Mouse (Mus musculus) MEL (cell line): Measurements from ENCODE around the gene Gcnt2. TPM values are rescaled to one million over a fixed set of nuclear protein-coding genes. Genes with fewer than 3 reads are reported as not detected.

Source experiments
- DNase-seq: peaks from one replicate; pipeline ENCODE4 v3.0.0; 2011; ENCODE audit warnings: low read depth, low spot score
- H3K27ac ChIP-seq: 2 replicates; pipeline ENCODE4 v1.5.1; 2012; ENCODE audit warnings: low read depth, mild to moderate bottlenecking, control low read depth, low read length, moderate library complexity; ENCODE audit not compliant: control insufficient read depth
- H3K27me3 ChIP-seq, 2 experiments: fragments of 150-350 bp in 1 of 2; sonication (generic) in 1 of 2; 2 replicates each; pipeline ENCODE4 v1.6.1; 2012; ENCODE audit warnings: low read length in 2 of 2, mild to moderate bottlenecking in 2 of 2, improper control_type of control experiment in 1 of 2, moderate library complexity in 1 of 2; ENCODE audit not compliant: insufficient read depth in 2 of 2, control insufficient read depth in 1 of 2
- H3K36me3 ChIP-seq, 2 experiments: 2 replicates each; pipeline ENCODE4 v1.6.1; 2012 to 2014; ENCODE audit warnings: low read length in 2 of 2, improper control_type of control experiment in 1 of 2, inconsistent platforms in 1 of 2, mild to moderate bottlenecking in 1 of 2; ENCODE audit not compliant: insufficient read depth in 2 of 2, control insufficient read depth in 1 of 2
- H3K4me1 ChIP-seq, 2 experiments: fragments of 150-350 bp in 1 of 2; sonication (generic) in 1 of 2; 2 replicates each; pipeline ENCODE4 v1.6.1; 2012; ENCODE audit warnings: low read length in 2 of 2, improper control_type of control experiment in 1 of 2, mild to moderate bottlenecking in 1 of 2; ENCODE audit not compliant: insufficient read depth in 2 of 2, control insufficient read depth in 1 of 2
- H3K4me3 ChIP-seq, 2 experiments: fragments of 150-350 bp in 1 of 2; sonication (generic) in 1 of 2; 2 replicates each; pipeline ENCODE4 v1.5.1; 2012; ENCODE audit warnings: low read depth in 2 of 2, low read length in 2 of 2, mild to moderate bottlenecking in 2 of 2, moderate library complexity in 2 of 2, control low read depth in 1 of 2, improper control_type of control experiment in 1 of 2; ENCODE audit not compliant: control insufficient read depth in 1 of 2, insufficient read depth in 1 of 2
- H3K79me2 ChIP-seq: 2 replicates; pipeline ENCODE4 v1.6.1; 2012; ENCODE audit warnings: mild to moderate bottlenecking, low read length, moderate library complexity; ENCODE audit not compliant: control insufficient read depth, poor library complexity, insufficient read depth
- H3K9ac ChIP-seq: 2 replicates; pipeline ENCODE4 v1.6.1; 2012; ENCODE audit warnings: low read depth, mild to moderate bottlenecking, control low read depth, low read length, moderate library complexity; ENCODE audit not compliant: control insufficient read depth, poor library complexity, severe bottlenecking
- H3K9me3 ChIP-seq: fragments of 150-350 bp; sonication (generic); replicated peaks from 2 replicates; pipeline ENCODE4 v1.6.1; 2012; ENCODE audit warnings: mild to moderate bottlenecking, low read length, improper control_type of control experiment, moderate library complexity; ENCODE audit not compliant: insufficient read depth
- CTCF ChIP-seq, 3 experiments: IDR thresholded peaks in 2 of 3; conservative IDR thresholded peaks in 1 of 3; 2 replicates each; pipeline ENCODE4 v1.5.1; 2011 to 2012; ENCODE audit warnings: low read length in 3 of 3, low read depth in 2 of 3, mild to moderate bottlenecking in 2 of 3, improper control_type of control experiment in 1 of 3, inconsistent platforms in 1 of 3, mixed read lengths in 1 of 3, moderate library complexity in 1 of 3; ENCODE audit not compliant: control insufficient read depth in 1 of 3, insufficient read depth in 1 of 3, poor library complexity in 1 of 3, severe bottlenecking in 1 of 3
- E2F4 ChIP-seq: IDR thresholded peaks from 2 replicates; pipeline ENCODE4 v1.6.1; 2011; ENCODE audit warnings: low read depth, low read length, improper control_type of control experiment, borderline replicate concordance
- MXI1 ChIP-seq: IDR thresholded peaks from 2 replicates; pipeline ENCODE4 v1.6.1; 2011; ENCODE audit warnings: mild to moderate bottlenecking, low read depth, low read length, improper control_type of control experiment
- MYB ChIP-seq: IDR thresholded peaks from 2 replicates; pipeline ENCODE4 v1.6.1; 2011; ENCODE audit warnings: mild to moderate bottlenecking, low read depth, low read length, improper control_type of control experiment
- MYC ChIP-seq: IDR thresholded peaks from 2 replicates; pipeline ENCODE4 v1.6.1; 2011; ENCODE audit warnings: low read depth, mild to moderate bottlenecking, low read length, improper control_type of control experiment, moderate library complexity
- NRF1 ChIP-seq: IDR thresholded peaks from 2 replicates; pipeline ENCODE4 v1.6.1; 2014; ENCODE audit warnings: low read depth, mild to moderate bottlenecking, inconsistent platforms, low read length, improper control_type of control experiment, moderate library complexity; ENCODE audit not compliant: poor library complexity, insufficient read depth, severe bottlenecking
- POLR2A ChIP-seq, 2 experiments: IDR thresholded peaks; 2 replicates each; pipeline ENCODE4 v1.6.1; 2011 to 2012; ENCODE audit warnings: low read length in 2 of 2, mild to moderate bottlenecking in 2 of 2, control low read depth in 1 of 2, improper control_type of control experiment in 1 of 2, low read depth in 1 of 2, moderate library complexity in 1 of 2; ENCODE audit not compliant: control insufficient read depth in 1 of 2, insufficient read depth in 1 of 2, poor library complexity in 1 of 2
- POLR2AphosphoS2 ChIP-seq: IDR thresholded peaks from 2 replicates; pipeline ENCODE4 v1.6.1; 2011; ENCODE audit warnings: low read length, improper control_type of control experiment
- RAD21 ChIP-seq: IDR thresholded peaks from 2 replicates; pipeline ENCODE4 v1.6.1; 2011; ENCODE audit warnings: mild to moderate bottlenecking, low read depth, low read length, improper control_type of control experiment
- RCOR1 ChIP-seq: IDR thresholded peaks from 2 replicates; pipeline ENCODE4 v1.6.1; 2012; ENCODE audit warnings: low read depth, mild to moderate bottlenecking, inconsistent platforms, low read length, improper control_type of control experiment
- SMC3 ChIP-seq: IDR thresholded peaks from 2 replicates; pipeline ENCODE4 v1.6.1; 2011; ENCODE audit warnings: low read depth, low read length, improper control_type of control experiment
- UBTF ChIP-seq: IDR thresholded peaks from 2 replicates; pipeline ENCODE4 v1.6.1; 2012; ENCODE audit warnings: low read depth, mild to moderate bottlenecking, inconsistent platforms, low read length, improper control_type of control experiment, moderate library complexity, borderline replicate concordance; ENCODE audit not compliant: insufficient read depth
- ZC3H11A ChIP-seq: IDR thresholded peaks from 2 replicates; pipeline ENCODE4 v1.6.1; 2012; ENCODE audit warnings: low read depth, mild to moderate bottlenecking, inconsistent platforms, low read length, improper control_type of control experiment
- ZMIZ1 ChIP-seq: IDR thresholded peaks from 2 replicates; pipeline ENCODE4 v1.6.1; 2012; ENCODE audit warnings: low read depth, mild to moderate bottlenecking, inconsistent platforms, low read length, improper control_type of control experiment, moderate library complexity
- polyA plus RNA-seq, 2 experiments: library from polyadenylated mRNA; stranded (reverse) in 1 of 2; unstranded in 1 of 2; fragments of >175 nt in 1 of 2; fragments of >200 nt in 1 of 2; gene quantifications; 2 replicates each; pipeline versions ENCODE4 v1.2.1 to v1.2.4; 2012; ENCODE audit warnings: low replicate concordance in 2 of 2, low read depth in 1 of 2; ENCODE audit not compliant: insufficient read length in 2 of 2, insufficient read depth in 1 of 2, missing spikeins in 1 of 2
- total RNA-seq: library from RNA; depleted of rRNA; stranded (reverse); fragments of 300-350 nt; gene quantifications from 2 replicates; pipeline ENCODE4 v1.2.3, GENCODE M21; 2012

The Gcnt2 gene
- total and polyA plus RNA-seq, 3 experiments: 0.03 to 0.04 TPM; not detected in 1

DNA sequence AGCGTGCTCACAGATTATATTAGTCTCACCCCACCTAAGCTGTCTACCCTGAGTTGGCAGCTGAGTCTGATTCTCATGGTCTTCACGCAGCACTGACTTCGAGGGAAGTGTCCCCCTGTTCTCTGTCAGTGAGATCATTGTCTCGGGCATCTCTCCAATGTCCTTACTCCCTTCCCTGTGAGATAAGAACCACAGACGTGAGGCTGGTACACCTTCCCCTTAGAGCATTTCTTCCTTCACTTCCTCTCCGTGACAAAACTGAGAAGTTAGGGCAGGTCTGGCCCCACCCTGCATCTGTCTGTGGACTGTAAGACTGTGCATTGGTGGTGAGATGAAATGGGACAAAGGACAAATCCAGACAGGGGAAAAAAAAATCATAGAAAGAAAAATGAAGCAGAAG lies 13.6 kb upstream of the Gcnt2 start (continued):
- no peak for TF ChIP-seq MYC

DNA sequence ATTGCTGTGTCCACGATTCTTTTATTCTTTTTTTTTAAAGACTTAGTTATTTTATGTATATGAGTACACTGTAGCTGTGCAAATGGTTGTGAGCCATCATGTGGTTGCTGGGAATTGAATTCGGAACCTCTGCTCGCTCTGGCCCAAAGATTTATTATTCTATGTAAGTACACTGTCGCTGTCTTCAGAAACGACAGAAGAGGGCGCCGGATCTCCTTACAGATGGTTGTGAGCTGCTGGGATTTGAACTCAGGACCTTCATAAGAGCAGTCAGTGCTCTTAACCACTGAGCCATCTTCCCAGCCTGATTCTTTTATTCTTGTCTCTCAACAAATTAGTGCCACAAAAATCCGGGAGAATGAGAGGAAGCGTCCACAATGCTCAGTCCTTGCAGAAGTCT lies 13.2 kb upstream of the Gcnt2 start:
- H3K27ac ChIP-seq: no peak overlapping the region
- peak; percentile 30 for DNase-seq
- no peak overlapping the region for H3K9ac ChIP-seq
- no peaks in the 10 kb centered on the region for H3K9me3 ChIP-seq
- H3K4me1 ChIP-seq: peaks cover 0 to 5% of the 10 kb centered on the region in 2 experiments; a peak in 1 of 4 replicates
- peaks cover 0 to 5% of the 10 kb centered on the region in 2 experiments; a peak in 1 of 4 replicates for H3K36me3 ChIP-seq
- no peak overlapping the region for H3K4me3 ChIP-seq
- no peaks in the 10 kb centered on the region for H3K79me2 ChIP-seq
- TF ChIP-seq RAD21: peak; percentile 45
- no peak for TF ChIP-seq MYB
- TF ChIP-seq POLR2A (IDR thresholded peaks at IDR 0.05; ENCODE audit: control insufficient read depth in 1 of 2, insufficient read depth in 1 of 2, low read depth in 1 of 2, low read length in 2 of 2, poor library complexity in 1 of 2): no peak
- peak; percentile 12 to 46 (median 40); a peak in 4 of 6 replicates for TF ChIP-seq CTCF (IDR thresholded peaks at IDR 0.05 in 2 of 3, conservative IDR thresholded peaks at IDR 0.05 in 1 of 3; ENCODE audit: control insufficient read depth in 1 of 3, insufficient read depth in 1 of 3, low read depth in 2 of 3, low read length in 3 of 3, poor library complexity in 1 of 3, severe bottlenecking in 1 of 3)
- TF ChIP-seq ZC3H11A: peak; percentile 25; the same call in 1 of the 2 replicates
- TF ChIP-seq SMC3: peak; percentile 53
- TF ChIP-seq E2F4: no peak
- TF ChIP-seq UBTF: no peak
- TF ChIP-seq, all 39 proteins: peak for 4
- peaks cover 0 to 2% of the 10 kb centered on the region in 2 experiments; a peak in 1 of 4 replicates for H3K27me3 ChIP-seq

DNA sequence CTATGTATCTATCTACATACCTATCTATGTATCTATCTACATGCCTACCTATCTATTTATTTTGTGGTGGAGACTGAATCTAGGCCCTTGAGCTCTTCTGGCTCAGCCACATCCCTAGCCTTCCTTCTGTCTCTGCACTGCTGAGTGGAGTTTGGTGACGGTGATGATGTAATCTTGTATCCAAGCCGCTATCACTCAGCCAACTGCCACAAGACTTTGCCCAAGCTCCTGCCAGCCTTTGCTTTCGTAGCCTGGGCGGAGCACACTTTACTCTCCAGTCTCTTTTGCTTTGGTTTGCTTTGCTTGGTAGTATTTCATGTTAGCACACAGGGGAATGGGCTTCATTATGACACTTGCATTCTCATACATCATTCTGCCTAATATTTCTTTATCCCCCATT lies 11.7 kb upstream of the Gcnt2 start:
- H3K36me3 ChIP-seq: peaks cover 0 to 5% of the 10 kb centered on the region in 2 experiments; a peak in 1 of 4 replicates
- H3K27me3 ChIP-seq: no peaks in the 10 kb centered on the region
- no peak overlapping the region for H3K9ac ChIP-seq
- TF ChIP-seq POLR2AphosphoS2 (no peak), MXI1 (no peak), CTCF (IDR thresholded peaks at IDR 0.05 in 2 of 3, conservative IDR thresholded peaks at IDR 0.05 in 1 of 3; ENCODE audit: control insufficient read depth in 1 of 3, insufficient read depth in 1 of 3, low read depth in 2 of 3, low read length in 3 of 3, poor library complexity in 1 of 3, severe bottlenecking in 1 of 3) (no peak), RCOR1 (no peak), NRF1 (no peak), SMC3 (no peak), MYC (no peak), ZMIZ1 (no peak)
- TF ChIP-seq, all 39 proteins: peak for 0
- no peak overlapping the region for H3K27ac ChIP-seq
- H3K4me3 ChIP-seq: no peak overlapping the region
- no peak for DNase-seq
- no peaks in the 10 kb centered on the region for H3K79me2 ChIP-seq
- H3K9me3 ChIP-seq: no peaks in the 10 kb centered on the region
- peaks cover 0 to 5% of the 10 kb centered on the region in 2 experiments; a peak in 1 of 4 replicates for H3K4me1 ChIP-seq
